In genomic region chr15:92555012-92555574, GRCm38 (mm10) we compare ENCODE assay signal across 15 mouse cellular contexts.
DNase-seq lines count a peak whose midpoint lies in the region; ATAC-seq and TF ChIP-seq lines count a peak whose summit lies in the region.
"Had no signal": no experiment of that assay in that cellular context is flagged by ENCODE, and none has a peak within 500 bp of the region (broad histone marks: within the 10 kb centered on the region; RNA-seq: fewer than 3 reads in every experiment).

No protein-coding gene starts in this region.

- peak; percentile 12; the same call in 1 of the 2 replicates for TF ChIP-seq CTCF in lung, embryonic 14.5 days (IDR thresholded peaks at IDR 0.05; ENCODE audit: low read depth)
- no peak for TF ChIP-seq CTCF in lung, adult 2 months (IDR thresholded peaks at IDR 0.05; ENCODE audit: insufficient read depth, low read length)
- TF ChIP-seq CTCF in embryonic fibroblast, embryonic 13.5 days (IDR thresholded peaks at IDR 0.05; ENCODE audit: borderline replicate concordance, insufficient read depth, low read length) = 0 out of 2 replicates have a peak, but pooled peaks have one; percentile 5

- no peak overlapping the region for H3K27ac ChIP-seq in lung, embryonic 14.5 days (ENCODE audit: low read depth)
- H3K27ac ChIP-seq in embryonic fibroblast, embryonic 13.5 days (ENCODE audit: insufficient read depth, low read length) = no peak overlapping the region
- H3K27ac ChIP-seq in forebrain, embryonic 12.5 days = no peak overlapping the region
- H3K27ac ChIP-seq: heart, adult 2 months; heart, embryonic 15.5 days had no signal

- no peak overlapping the region for H3K4me3 ChIP-seq in lung, embryonic 14.5 days (ENCODE audit: low read depth, low read length)
- no peak overlapping the region for H3K4me3 ChIP-seq in lung, adult 2 months (replicated peaks; ENCODE audit: extremely low read depth, low read depth, low read length)
- H3K4me3 ChIP-seq in embryonic fibroblast, embryonic 13.5 days (ENCODE audit: insufficient read depth, low read length) = no peak overlapping the region
- no peak overlapping the region for H3K4me3 ChIP-seq in forebrain, embryonic 12.5 days (replicated peaks)
- H3K4me3 ChIP-seq: heart, adult 2 months; heart, embryonic 15.5 days had no signal

- peaks cover 11% of the 10 kb centered on the region; the same call in 1 of the 2 replicates for H3K4me1 ChIP-seq in lung, embryonic 14.5 days (ENCODE audit: insufficient read depth)
- H3K4me1 ChIP-seq in lung, adult 2 months (ENCODE audit: control insufficient read depth, insufficient read depth, low read length) = no peaks in the 10 kb centered on the region
- no peaks in the 10 kb centered on the region for H3K4me1 ChIP-seq in embryonic fibroblast, embryonic 13.5 days (ENCODE audit: control insufficient read depth, insufficient read depth, low read length)
- H3K4me1 ChIP-seq in forebrain, embryonic 12.5 days = no peaks in the 10 kb centered on the region
- H3K4me1 ChIP-seq: heart, embryonic 15.5 days had no signal

- peak; percentile 81 for ATAC-seq in frontal cortex, adult (ENCODE audit: low TSS enrichment)
- peak; percentile 54 for ATAC-seq in lung, embryonic 14.5 days (ENCODE audit: insufficient read depth)
- ATAC-seq in forebrain, embryonic 12.5 days (ENCODE audit: low FRiP score) = no peak

- WGBS in lung, embryonic 14.5 days = 34% methylated on average over 7 of the region's 7 CpGs
- WGBS in lung, adult 2 months = 60% methylated on average over 7 of the region's 7 CpGs
- 76% methylated on average over 7 of the region's 7 CpGs for WGBS in forebrain, embryonic 12.5 days

- no peak for DNase-seq in frontal cortex, postnatal 10 days (ENCODE audit: low spot score in 2 of 2)
- DNase-seq in lung, embryonic 14.5 days = peak; percentile 43
- no peak for DNase-seq in lung, adult 2 months
- DNase-seq in R1 (ENCODE audit: low read depth, low spot score) = peak; percentile 10
- no peak for DNase-seq in yolk sac, embryonic 10.5 days (ENCODE audit: low spot score)
- DNase-seq: cerebellum, adult 8-10 months; gastrocnemius, postnatal 25 days; heart, adult 2 months; kidney, adult 2 months; kidney, postnatal 36 days; thymus, postnatal 14 days had no signal

- no peak overlapping the region for H3K4me2 ChIP-seq in lung, embryonic 14.5 days
- H3K4me2 ChIP-seq in forebrain, embryonic 12.5 days = no peak overlapping the region
- H3K4me2 ChIP-seq: heart, embryonic 15.5 days had no signal

- TF ChIP-seq POLR2A in lung, adult 2 months (IDR thresholded peaks at IDR 0.05; ENCODE audit: borderline replicate concordance, extremely low read depth, low read depth, low read length) = no peak
- TF ChIP-seq POLR2A in embryonic fibroblast, embryonic 13.5 days (IDR thresholded peaks at IDR 0.05; ENCODE audit: low read depth, low read length) = no peak

- H3K9me3 ChIP-seq in lung, embryonic 14.5 days (ENCODE audit: low read depth, low read length) = no peaks in the 10 kb centered on the region
- H3K9me3 ChIP-seq in forebrain, embryonic 12.5 days = no peaks in the 10 kb centered on the region
- H3K9me3 ChIP-seq: heart, embryonic 15.5 days had no signal

- H3K36me3 ChIP-seq in lung, embryonic 14.5 days (ENCODE audit: insufficient read depth) = no peaks in the 10 kb centered on the region
- H3K36me3 ChIP-seq in forebrain, embryonic 12.5 days (replicated peaks) = no peaks in the 10 kb centered on the region
- H3K36me3 ChIP-seq: heart, embryonic 15.5 days had no signal

- no peaks in the 10 kb centered on the region for H3K27me3 ChIP-seq in lung, embryonic 14.5 days (ENCODE audit: insufficient read depth, low read length)
- no peaks in the 10 kb centered on the region for H3K27me3 ChIP-seq in forebrain, embryonic 12.5 days
- H3K27me3 ChIP-seq: heart, embryonic 15.5 days had no signal

- H3K9ac ChIP-seq in lung, embryonic 14.5 days = no peak overlapping the region
- H3K9ac ChIP-seq in forebrain, embryonic 12.5 days = no peak overlapping the region
- H3K9ac ChIP-seq: heart, embryonic 15.5 days had no signal

Comparison
In these comparisons a context has a peak if more than half of its experiments do, and no peak if none do; other contexts are left out.
1. DNase-seq: peak in lung, embryonic 14.5 days (single experiment) and R1 (single experiment); none in frontal cortex, postnatal 10 days (0 of 2), lung, adult 2 months (single experiment) and yolk sac, embryonic 10.5 days (single experiment).